Mouse (Mus musculus) forebrain, postnatal 0 days (tissue): Measurements from ENCODE around the gene Lefty2. TPM values are rescaled to one million over a fixed set of nuclear protein-coding genes. Genes with fewer than 3 reads are reported as not detected.
A peak's percentile ranks its signal among the peaks of the same experiment; 100 is the strongest.

Experiments
- ATAC-seq: fragments of 200-750 bp; cut with Nextera tagmentation; 2 replicates; pipeline ENCODE4 v1.8.0; 2017; ENCODE audit warnings: mild to moderate bottlenecking, moderate library complexity
- DNase-seq: peaks from one replicate; pipeline ENCODE4 v3.0.0-alpha.2; 2015
- H3K27ac ChIP-seq: fragments of 300-500 bp; sonication (generic); 2 replicates; pipeline ENCODE4 v1.5.1; 2014; ENCODE audit warnings: low read depth, mild to moderate bottlenecking, antibody characterized with exemption, low read length, moderate library complexity, mixed read lengths
- H3K27me3 ChIP-seq: fragments of 300-500 bp; sonication (generic); 2 replicates; pipeline ENCODE4 v1.6.1; 2014; ENCODE audit warnings: mild to moderate bottlenecking, low read length, mixed read lengths; ENCODE audit not compliant: insufficient read depth
- H3K36me3 ChIP-seq: fragments of 300-500 bp; sonication (generic); 2 replicates; pipeline ENCODE4 v1.6.1; 2014; ENCODE audit warnings: mild to moderate bottlenecking, moderate library complexity; ENCODE audit not compliant: insufficient read depth
- H3K4me1 ChIP-seq: fragments of 300-500 bp; sonication (generic); 2 replicates; pipeline ENCODE4 v1.6.1; 2014; ENCODE audit warnings: antibody characterized with exemption; ENCODE audit not compliant: insufficient read depth
- H3K4me2 ChIP-seq: fragments of 300-500 bp; sonication (generic); 2 replicates; pipeline ENCODE4 v1.6.1; 2014; ENCODE audit warnings: low read depth, mild to moderate bottlenecking, moderate library complexity
- H3K4me3 ChIP-seq: fragments of 300-500 bp; sonication (generic); 2 replicates; pipeline ENCODE4 v1.5.1; 2014; ENCODE audit warnings: low read depth, low read length, mixed read lengths
- H3K9ac ChIP-seq: fragments of 300-500 bp; sonication (generic); 2 replicates; pipeline ENCODE4 v1.6.1; 2014; ENCODE audit warnings: mild to moderate bottlenecking
- H3K9me3 ChIP-seq: fragments of 300-500 bp; sonication (generic); 2 replicates; pipeline ENCODE4 v1.6.1; 2016; ENCODE audit warnings: low read length
- CTCF ChIP-seq: sonication (generic); IDR thresholded peaks from 2 replicates; pipeline ENCODE4 v1.5.1; 2016; ENCODE audit warnings: antibody characterized with exemption, control low read depth, low read depth
- WGBS: fragments of 180-500 bp; shearing (Covaris S2); extraction: QIAGEN DNeasy Blood & Tissue Kit; methylation state at CpG from one replicate; pipeline ENCODE4 v1.1.7; 2014; 5-methylcytosine and 5-hydroxymethylcytosine counted together
- polyA plus RNA-seq: library from polyadenylated mRNA; unstranded; fragments of >200 nt; fragmentation: Nextera tagmentation; extraction: Ambion mirVana; gene quantifications from 2 replicates; pipeline ENCODE4 v1.2.1, GENCODE M21; 2015
- total RNA-seq: library from RNA; depleted of rRNA; stranded (reverse); fragments of >200 nt; gene quantifications from 2 replicates; pipeline ENCODE4 v1.2.3, GENCODE M21; 2014

Lefty2 gene
- total and polyA plus RNA-seq, 2 experiments from 2014 or later, result 17.3 to 21.1 TPM

DNA sequence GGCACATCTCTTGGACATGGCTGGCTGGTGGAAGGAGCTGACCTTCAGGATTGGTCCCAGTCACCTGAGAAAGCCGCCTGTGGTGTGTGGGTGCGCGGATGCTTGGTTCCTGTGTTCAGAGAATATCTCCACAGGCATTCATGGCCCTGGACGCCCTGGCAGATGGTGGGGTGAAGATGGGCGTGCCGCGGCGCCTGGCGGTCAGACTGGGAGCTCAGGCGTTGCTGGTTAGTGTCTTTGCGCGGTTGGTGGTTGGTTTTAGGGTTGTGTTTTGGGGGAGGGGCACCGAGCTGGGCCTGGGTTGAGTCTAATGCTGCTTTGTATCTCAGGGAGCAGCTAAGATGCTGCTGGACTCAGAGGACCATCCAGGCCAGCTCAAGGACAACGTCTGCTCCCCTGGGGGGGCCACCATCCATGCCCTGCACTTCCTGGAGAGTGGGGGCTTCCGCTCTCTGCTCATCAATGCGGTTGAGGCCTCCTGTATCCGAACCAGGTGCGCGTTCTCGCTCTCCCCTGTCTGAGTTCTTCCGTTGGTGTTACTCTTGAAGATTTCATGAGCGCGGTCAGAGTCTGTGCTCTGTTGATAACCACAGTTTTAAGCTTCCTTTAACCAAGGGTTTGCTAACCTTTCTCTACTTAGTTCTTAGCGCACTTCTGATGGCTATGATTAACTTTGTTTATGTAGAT lies 13.7 kb downstream of the Lefty2 start:
- TF ChIP-seq CTCF, result no peak
- H3K9me3 ChIP-seq, result no peaks in the 10 kb centered on the region
- peaks cover 30% of the 10 kb centered on the region for H3K36me3 ChIP-seq
- WGBS, result 91% methylated on average over 24 of the region's 24 CpGs
- H3K27me3 ChIP-seq, result no peaks in the 10 kb centered on the region
- no peak for DNase-seq
- no peak overlapping the region for H3K27ac ChIP-seq
- no peak overlapping the region for H3K4me2 ChIP-seq
- no peak for ATAC-seq
- H3K4me1 ChIP-seq, result peaks cover 11% of the 10 kb centered on the region
- no peak overlapping the region for H3K4me3 ChIP-seq
- no peak overlapping the region for H3K9ac ChIP-seq

DNA sequence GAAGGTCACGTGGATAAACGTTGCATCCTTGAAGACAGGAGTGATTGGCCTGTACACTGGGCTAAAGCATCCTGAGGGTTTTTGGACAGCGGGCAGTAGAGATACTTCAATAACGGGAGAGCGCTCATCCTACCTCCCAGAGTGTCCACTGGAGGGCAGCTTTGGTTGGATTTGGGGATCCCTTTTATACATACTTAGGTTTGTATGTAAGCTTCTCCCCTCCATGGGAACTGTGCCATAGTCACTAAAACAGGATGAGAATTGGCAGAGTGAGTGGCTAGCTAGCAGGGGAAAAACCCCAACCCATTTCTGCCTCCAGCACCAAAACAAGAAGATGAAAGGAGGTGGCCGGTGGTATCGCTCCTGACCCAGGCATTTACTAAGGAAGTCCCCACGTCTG lies 18.2 kb downstream of the Lefty2 start:
- H3K36me3 ChIP-seq, result peaks cover 26% of the 10 kb centered on the region
- H3K9me3 ChIP-seq, result no peaks in the 10 kb centered on the region
- H3K27ac ChIP-seq, result no peak overlapping the region
- 52% methylated on average over 8 of the region's 8 CpGs for WGBS
- no peak for DNase-seq
- H3K27me3 ChIP-seq, result no peaks in the 10 kb centered on the region
- H3K9ac ChIP-seq, result no peak overlapping the region
- no peak for ATAC-seq
- TF ChIP-seq CTCF, result peak; percentile 52
- no peak overlapping the region for H3K4me3 ChIP-seq
- H3K4me2 ChIP-seq, result no peak overlapping the region
- H3K4me1 ChIP-seq, result no peaks in the 10 kb centered on the region

- Histone ChIP-seq H3K4me3 (no peak overlapping the region), H3K36me3 (peaks cover 20% of the 10 kb centered on the region), H3K27ac (no peak overlapping the region), H3K27me3 (no peaks in the 10 kb centered on the region), H3K4me2 (no peak overlapping the region), H3K9me3 (no peaks in the 10 kb centered on the region), H3K9ac (no peak overlapping the region), H3K4me1 (no peaks in the 10 kb centered on the region)
- DNase-seq (no peak), ATAC-seq (no peak)
- 60% methylated on average over 19 of the region's 20 CpGs for WGBS
- no peak for TF ChIP-seq CTCF
These were observed 18.9 kb downstream of the Lefty2 start for GRCm38 (mm10) chr1:180911653-180912287.

- H3K9ac ChIP-seq, result no peak overlapping the region
- H3K36me3 ChIP-seq, result peaks cover 11% of the 10 kb centered on the region
- H3K9me3 ChIP-seq, result no peaks in the 10 kb centered on the region
- ATAC-seq (no peak), DNase-seq (no peak)
- no peaks in the 10 kb centered on the region for H3K27me3 ChIP-seq
- H3K4me2 ChIP-seq, result no peak overlapping the region
- no peak overlapping the region for H3K4me3 ChIP-seq
- no peaks in the 10 kb centered on the region for H3K4me1 ChIP-seq
- TF ChIP-seq CTCF, result no peak
- no peak overlapping the region for H3K27ac ChIP-seq
- 89% methylated on average over 5 of the region's 5 CpGs for WGBS
These were observed 19.9 kb downstream of the Lefty2 start for GRCm38 (mm10) chr1:180912792-180913191.

- no peak overlapping the region for H3K27ac ChIP-seq
- H3K4me3 ChIP-seq, result no peak overlapping the region
- TF ChIP-seq CTCF, result no peak
- WGBS, result 48% methylated on average over 4 of the region's 4 CpGs
- ATAC-seq, result no peak
- H3K27me3 ChIP-seq, result no peaks in the 10 kb centered on the region
- no peak overlapping the region for H3K9ac ChIP-seq
- no peak overlapping the region for H3K4me2 ChIP-seq
- no peaks in the 10 kb centered on the region for H3K4me1 ChIP-seq
- H3K9me3 ChIP-seq, result no peaks in the 10 kb centered on the region
- H3K36me3 ChIP-seq, result peaks cover 1% of the 10 kb centered on the region; the same call in 1 of the 2 replicates
- no peak for DNase-seq
These were observed 20.9 kb downstream of the Lefty2 start for GRCm38 (mm10) chr1:180913797-180914196.

DNA sequence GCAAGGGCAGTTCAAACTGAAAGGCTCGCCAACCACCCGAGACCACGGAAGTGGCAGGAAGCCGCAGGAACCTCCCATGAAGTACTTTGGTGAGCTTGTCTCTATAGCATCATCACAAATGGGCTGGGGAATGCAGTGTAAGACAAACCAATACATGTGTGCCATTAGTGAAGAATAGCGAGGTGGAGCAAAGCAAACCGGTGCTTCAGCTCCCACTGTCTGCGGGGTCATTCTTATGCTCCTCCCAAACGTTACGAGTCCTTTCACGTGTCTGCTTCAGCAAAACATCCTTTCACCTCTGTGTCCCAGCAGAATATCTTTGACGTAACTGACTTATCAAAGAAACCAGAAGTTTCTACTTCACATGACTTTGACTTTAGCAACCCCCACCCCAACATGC lies 23.5 kb downstream of the Lefty2 start:
- ATAC-seq, result no peak
- Histone ChIP-seq H3K4me3 (no peak overlapping the region), H3K9ac (no peak overlapping the region), H3K27me3 (no peaks in the 10 kb centered on the region), H3K9me3 (no peaks in the 10 kb centered on the region), H3K27ac (no peak overlapping the region), H3K4me2 (no peak overlapping the region), H3K4me1 (no peaks in the 10 kb centered on the region), H3K36me3 (no peaks in the 10 kb centered on the region)
- no peak for DNase-seq
- WGBS, result 91% methylated on average over 11 of the region's 11 CpGs
- no peak for TF ChIP-seq CTCF

GRCm38 (mm10) chr1:180917053-180917452 lies 24.1 kb downstream of the Lefty2 start:
- no peak for TF ChIP-seq CTCF
- no peak overlapping the region for H3K9ac ChIP-seq
- no peak overlapping the region for H3K27ac ChIP-seq
- no peak overlapping the region for H3K4me3 ChIP-seq
- no peaks in the 10 kb centered on the region for H3K36me3 ChIP-seq
- H3K27me3 ChIP-seq, result no peaks in the 10 kb centered on the region
- DNase-seq (no peak), ATAC-seq (no peak)
- H3K9me3 ChIP-seq, result no peaks in the 10 kb centered on the region
- no peak overlapping the region for H3K4me2 ChIP-seq
- no peaks in the 10 kb centered on the region for H3K4me1 ChIP-seq
- WGBS, result 75% methylated on average over 1 of the region's 1 CpGs
